Mouse (Mus musculus): ENCODE data around the gene Tbx2. TPM values are rescaled to one million over a fixed set of nuclear protein-coding genes. Genes with fewer than 3 reads are reported as not detected.

The Tbx2 gene
- polyA plus RNA-seq (2017; shearing (Covaris generic)), result 0.24 TPM

GRCm38 (mm10) chr11:85832231-85832924 lies at the start of gene Tbx2:
TSS of gene Tbx2 (plus strand) at chr11:85832551.

GRCm38 (mm10) chr11:85850233-85850632 lies 17.9 kb downstream of the Tbx2 start, which contains the start of gene Gm11444:
TSS of gene Gm11444 (minus strand) at chr11:85850333.

GRCm38 (mm10) chr11:85885665-85886428 lies 53.5 kb downstream of the Tbx2 start, which contains the start of gene Tbx4:
TSS of gene Tbx4 (plus strand) at chr11:85886422.

Other genes starting within 250 kb of the Tbx2 start
- gene Gm11444, start 17.8 kb downstream of the Tbx2 start, polyA plus RNA-seq (2017; shearing (Covaris generic)), result not detected
- not detected for gene Tbx4, start 53.9 kb downstream of the Tbx2 start, polyA plus RNA-seq (2017; shearing (Covaris generic))

All from CD4-positive, CD25-positive, alpha-beta regulatory T cell (primary cell).